Mouse (Mus musculus): Measurements from ENCODE around the gene Dbx2.
A peak's percentile ranks its signal among the peaks of the same experiment; 100 is the strongest.

Dbx2 gene

DNA sequence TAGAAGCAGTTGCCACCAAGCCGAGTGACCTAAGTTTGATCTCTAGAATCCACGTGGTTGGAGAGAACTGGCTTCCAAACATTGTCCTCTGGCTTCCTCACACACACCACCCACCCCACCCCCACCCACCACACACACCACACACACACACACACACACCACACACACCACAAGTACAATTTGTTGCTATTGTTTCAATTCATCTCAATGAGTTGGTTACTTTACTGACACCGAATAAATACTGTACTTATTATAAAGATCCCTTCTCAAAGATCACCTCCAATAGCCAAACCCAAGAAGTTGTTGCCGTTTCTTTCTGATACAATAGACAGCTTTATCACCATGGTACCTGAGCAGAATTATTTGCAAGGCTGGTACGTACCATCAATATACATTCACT lies at the start of gene Dbx2:
Gene Dbx2 (minus strand): TSS at position 101 of the 400 bp plus-strand sequence.
- no peak for DNase-seq

DNA sequence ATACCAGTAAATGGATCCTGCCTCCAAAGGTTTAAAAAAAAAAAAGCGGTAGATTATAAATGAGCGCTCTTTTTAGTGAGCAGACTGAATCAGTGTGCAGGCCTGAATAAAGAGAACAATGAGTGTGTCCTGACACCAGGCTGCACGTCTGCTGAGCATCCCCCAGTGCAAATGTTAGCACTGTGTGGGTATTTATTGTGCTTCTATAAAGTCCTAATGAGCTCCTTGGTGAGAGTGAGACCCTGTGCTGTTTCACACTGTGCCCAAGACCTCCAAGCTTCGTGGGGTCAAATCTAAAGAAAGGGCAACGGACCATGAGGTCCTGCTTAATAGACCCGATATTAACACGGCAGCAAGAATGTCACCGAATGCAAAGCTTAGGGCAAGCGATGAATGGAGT lies 46.4 kb upstream of the Dbx2 start:
- no peak for DNase-seq

DNA sequence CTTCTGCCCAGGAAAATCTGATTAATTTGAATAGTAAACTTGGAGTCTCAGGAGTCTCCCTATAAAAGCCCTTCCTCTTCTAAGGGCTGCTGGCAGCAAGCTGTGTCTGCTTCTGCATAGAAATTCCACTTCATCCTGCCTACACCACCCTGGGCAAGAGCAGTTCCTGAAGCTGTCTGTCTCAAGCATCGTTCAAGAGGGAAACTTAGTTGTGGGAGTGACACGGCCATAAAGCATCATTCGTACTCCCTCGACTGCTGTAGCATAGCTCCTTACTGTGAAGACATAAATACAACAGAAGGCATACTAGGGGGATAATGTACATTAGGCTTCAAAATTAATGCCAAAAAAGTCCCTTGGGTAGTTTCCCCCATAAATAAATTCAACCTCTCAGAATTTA lies 45.8 kb upstream of the Dbx2 start:
- DNase-seq, result no peak

DNA sequence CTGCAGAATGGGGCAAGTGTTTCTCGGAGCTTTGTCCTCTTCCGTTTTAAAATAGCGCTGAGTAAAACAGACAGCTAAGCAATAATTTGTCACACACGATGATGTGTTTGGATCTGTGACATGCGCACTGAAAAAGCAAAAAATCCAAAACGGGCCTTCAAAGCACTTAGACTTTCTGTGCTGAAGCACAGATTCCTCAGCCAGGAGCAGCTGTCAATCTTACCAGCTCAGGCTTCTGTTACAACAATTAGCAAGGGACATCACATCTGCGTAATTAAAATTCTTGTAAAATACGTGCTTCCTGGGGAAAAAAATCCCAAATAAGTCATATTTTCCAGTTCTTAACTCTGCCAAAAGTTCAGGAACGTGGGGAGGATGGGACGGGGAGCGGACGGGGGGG lies 43.6 kb upstream of the Dbx2 start:
- DNase-seq, result no peak

DNA sequence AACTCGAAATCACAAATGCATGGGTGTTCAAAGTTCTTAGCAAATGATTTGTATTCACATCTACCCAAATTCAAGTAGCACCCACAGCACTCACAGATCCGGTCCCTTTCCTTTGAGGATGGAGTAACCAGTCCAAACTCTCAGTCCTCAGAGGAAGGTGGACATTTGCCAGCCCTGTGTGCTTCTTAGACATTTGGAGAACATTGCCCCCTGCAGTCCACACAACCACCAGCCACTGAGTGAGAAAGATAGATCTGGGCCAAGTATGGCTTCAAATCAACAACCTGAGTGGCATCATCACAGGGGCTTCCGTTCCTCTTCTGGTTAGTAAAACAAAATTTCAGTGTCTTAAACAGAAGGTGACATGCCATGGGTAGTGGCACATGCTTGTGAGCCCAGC lies 38.0 kb upstream of the Dbx2 start:
- DNase-seq, result peak; percentile 22

DNA sequence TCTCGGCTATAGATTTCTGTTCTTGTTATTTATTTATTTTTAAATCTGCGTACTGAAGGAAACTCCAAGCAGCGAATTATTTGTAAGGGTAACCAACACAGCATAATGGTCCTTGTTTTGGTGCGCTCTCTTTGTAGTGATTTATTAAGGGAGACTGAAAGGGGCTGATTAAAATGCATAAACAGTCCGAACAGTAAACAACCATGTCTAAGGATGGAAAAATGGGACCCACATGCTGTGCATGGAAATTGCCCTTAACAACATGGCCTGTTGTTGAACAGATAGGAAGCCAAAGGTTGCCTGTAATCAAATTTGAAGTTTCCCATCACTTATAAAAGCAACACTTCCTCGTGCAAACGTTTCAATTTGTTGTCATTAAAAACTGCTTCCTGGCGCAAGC lies 35.8 kb upstream of the Dbx2 start:
- no peak for DNase-seq

DNA sequence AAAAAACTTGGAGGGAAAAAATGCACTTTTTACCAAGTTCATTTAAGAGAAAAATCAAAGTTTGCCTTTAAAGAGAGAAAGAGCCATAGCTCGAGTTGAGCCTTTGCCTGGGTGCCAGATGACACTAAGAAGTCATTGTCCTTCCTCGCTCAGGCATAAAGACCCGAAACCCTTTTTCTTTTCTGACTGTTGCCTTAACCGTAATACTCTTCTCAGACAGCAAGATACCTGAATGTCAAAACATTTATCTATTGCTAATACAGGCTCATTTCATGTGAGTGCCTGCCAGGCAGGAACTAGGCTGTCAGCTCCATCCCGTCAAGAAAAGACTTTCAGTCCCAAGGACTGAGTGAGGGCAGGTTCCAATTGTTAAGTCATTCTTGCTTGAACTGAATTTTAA lies 35.4 kb upstream of the Dbx2 start:
- DNase-seq, result no peak

DNA sequence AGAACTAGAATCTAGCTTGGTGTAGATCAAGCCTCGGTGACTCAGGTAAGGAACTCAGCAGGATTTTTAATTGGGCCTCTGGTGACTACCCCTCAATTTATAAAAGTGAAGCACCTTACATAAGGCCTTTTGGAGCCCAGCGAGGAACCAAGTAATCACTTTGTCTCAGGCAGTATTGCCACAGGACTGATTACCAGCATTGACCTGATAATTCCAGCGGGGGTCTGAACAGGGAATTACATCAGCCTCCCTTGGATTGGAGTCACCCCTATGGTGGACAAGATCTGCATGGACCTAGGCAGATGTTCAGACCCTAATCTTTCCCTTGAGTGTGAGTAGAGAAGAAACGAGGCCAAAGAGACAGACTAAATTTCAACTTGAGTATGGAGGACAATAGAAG lies 26.9 kb upstream of the Dbx2 start:
- DNase-seq, result no peak

DNA sequence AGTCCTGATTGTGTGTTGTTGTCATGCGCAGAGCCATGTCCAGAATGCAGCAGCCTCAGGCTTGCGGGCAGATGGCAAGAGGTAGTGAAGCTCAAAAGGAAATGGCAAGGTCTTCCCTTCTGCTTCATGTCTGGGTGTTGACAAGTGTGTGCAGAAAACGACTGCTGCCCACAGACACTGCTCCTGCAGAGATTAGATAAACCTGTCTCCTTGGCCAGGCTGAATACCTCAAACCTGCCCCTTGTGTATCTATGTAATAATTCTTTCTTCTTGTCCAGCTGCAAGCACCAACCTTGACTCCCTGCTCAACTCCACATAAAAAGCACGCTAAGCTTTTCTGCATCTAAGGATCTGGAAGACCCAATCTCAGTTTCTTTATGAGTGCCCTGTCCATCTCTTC lies 19.9 kb upstream of the Dbx2 start:
- DNase-seq, result no peak

DNA sequence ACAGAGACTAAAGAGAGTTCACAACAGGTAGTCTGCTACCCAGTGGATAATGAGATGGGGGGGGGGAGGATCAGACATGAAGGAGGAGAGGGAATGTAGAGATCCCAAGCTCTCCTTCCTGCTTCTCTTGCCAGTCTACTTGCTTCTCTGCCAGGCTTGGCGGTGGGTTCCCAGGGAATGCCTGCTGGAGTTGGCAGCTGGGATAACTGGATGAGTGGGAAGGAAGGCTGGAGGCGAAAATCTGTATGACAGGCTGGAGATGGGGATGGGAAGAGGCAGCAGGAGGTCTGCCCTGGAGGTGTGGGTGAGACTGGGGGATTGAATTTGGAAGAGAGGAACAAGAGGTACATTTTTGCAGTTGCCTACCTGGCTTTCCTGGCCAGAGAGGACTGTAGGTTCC lies 19.4 kb upstream of the Dbx2 start:
- DNase-seq, result no peak

DNA sequence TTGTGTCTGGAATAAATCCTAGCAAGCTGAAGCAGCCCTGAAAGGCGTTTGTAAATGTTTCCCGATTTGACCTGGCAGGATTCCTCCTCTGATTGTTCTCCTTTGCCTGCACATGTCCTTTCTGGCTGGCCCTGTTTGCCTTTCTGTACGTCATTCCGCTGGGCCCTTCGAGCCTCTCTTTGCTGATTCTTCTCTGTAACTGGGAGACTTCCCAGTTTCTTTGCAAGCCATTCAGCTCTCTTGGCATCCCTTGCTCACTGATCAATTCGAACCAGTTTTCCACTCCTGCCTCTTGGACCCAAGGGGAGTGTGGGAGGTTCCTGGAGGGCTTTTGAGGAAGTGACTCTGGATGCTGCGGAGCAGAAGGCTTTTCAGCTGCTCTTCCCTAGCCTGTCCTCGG lies 11.4 kb upstream of the Dbx2 start:
- DNase-seq, result no peak

DNA sequence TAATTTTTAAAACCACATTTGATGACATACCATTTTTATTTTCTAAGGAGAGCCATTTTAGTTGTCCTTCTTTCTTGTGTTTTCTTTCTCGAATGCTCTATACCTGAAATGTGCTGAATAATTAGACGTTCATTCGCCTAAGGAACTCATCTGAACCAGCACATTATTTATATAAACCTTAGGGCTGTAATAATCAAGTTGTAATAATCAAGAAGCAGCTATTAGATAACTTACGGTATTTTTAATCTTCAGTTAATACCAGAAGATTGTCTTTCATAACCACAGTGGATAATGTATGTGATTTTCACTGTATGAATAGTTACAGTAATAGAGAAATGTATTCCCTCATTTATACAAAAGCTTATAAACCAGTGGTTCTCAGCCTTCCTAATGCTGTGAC lies 9.2 kb upstream of the Dbx2 start:
- DNase-seq, result no peak

DNA sequence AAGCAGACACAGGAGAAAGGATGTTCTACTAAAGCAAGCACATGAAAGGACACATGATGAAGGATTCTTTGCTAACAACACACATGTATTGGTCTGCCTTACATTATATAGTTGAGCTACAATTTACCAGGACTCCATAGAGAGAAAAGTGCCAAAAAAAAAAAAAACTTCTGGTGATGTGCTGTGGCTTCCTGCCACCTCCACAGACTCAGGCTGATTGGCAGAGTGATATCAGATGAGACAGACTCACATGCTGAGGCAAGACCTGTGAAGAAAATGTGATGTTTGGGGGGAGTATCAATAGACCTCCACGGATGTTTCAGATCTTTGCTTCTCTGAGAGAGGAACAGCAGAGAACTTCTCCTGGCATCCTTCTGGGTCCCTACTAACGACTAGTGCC lies 6.0 kb upstream of the Dbx2 start:
- DNase-seq, result no peak

DNA sequence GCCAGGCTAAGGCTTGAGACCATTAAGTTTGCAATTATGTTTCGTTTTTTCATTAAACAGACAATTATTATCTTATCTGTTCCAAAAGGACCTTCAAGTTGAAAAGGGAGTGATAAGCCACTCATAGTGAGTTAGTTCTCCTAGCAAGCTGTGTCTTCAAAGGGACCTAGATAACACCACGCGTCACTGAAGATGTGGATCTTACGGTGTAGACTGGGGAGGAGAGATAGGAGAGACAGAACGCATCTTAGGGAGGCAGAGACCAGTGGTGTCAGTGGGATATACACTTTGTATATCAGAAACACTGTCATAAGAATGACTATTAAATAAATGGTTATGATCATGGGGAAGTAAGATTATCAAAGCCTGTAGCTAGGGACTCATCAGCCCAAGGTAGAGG lies 4.6 kb upstream of the Dbx2 start:
- DNase-seq, result no peak

DNA sequence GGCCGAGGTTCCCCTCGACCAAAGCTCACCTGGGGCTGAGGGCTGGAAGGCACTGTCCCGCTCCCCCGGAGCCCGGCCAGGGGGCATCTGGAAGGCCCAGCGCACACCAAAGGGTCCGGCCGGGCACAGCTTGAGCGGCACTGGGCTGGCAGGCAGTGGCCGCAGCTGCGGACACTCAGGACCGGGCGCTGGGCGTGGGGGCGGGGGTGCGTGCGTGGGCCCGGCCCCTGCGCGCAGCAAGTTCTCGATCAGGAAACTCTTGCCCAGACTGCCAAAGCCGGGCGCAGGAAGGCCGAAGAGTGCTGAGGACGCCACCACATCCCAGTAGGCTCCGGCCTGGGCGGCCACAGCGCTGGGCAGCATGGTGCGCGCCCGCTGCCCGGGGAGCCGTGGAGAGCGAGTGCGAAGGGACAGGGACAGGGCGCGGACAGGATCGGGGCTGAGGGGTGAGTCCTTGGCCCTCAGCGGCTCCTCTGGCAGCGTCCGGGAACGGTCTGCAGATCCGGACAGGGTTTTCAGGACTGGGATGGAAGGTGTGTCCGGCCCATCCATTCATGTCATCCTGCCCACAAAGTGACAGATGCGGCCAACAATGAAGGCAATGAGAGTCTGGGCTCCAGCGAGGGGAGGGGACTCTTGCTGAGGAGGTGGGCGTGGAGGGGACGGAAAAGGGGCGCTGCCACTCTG lies 1.4 kb downstream of the Dbx2 start:
- DNase-seq, result peak; percentile 11

DNA sequence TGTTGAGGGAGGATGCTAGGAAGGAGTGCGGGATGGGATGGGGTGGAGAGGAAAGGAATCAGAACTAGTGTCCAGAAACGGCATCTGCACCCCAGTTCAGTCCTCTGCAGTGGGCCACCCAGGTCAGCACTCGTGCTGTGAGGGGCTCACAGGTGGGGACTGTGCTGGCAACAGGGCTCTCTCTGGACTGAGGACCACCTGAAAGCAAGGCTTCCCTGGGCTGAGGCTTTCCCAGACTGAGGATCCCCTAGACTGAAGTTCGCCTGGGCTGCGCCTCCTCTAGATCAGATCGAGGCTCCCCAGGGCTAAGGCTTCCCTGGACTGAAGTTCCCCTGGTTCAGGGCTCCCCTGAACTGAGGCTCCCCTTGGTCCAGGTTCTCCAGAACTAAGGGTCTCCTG lies 1.9 kb downstream of the Dbx2 start:
- no peak for DNase-seq

DNA sequence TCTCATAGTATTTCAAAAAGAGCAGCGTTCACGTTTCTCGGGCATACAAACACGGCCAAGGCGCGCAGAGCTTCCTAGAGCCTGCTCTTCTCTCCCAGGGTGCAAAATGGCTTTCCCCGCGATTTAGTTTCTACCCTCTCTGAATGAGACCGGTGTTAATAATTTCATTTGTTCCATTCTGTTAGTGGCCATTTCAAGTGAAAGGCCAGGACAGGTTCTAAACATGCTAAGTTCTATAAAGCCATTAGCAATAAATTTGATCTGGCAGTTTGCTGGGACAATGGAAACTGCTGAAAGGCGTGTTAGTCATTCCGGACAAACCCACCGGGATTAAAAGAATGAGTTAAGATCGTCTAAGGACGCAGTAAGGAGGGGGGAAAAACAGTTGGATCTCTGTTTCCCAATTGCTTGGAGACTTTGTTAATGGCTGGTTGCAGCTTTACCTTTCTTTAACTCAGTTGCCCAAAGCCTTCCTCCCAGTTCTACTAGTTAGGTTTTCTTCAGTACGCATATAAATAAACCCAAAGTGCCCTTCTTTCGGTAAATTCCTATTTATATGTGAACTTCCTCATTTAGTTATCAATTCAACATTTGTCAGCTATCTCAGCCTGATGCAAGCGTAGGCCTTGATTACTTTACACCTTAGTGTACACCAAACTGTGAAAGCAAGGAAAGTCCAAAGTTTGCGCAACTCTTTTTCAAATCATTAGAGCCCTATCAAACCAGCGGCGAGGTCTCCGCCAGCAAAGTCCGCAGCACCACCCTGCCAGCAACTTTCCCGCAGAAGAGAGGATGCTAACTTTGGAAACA lies 2.7 kb downstream of the Dbx2 start:
- no peak for DNase-seq

DNA sequence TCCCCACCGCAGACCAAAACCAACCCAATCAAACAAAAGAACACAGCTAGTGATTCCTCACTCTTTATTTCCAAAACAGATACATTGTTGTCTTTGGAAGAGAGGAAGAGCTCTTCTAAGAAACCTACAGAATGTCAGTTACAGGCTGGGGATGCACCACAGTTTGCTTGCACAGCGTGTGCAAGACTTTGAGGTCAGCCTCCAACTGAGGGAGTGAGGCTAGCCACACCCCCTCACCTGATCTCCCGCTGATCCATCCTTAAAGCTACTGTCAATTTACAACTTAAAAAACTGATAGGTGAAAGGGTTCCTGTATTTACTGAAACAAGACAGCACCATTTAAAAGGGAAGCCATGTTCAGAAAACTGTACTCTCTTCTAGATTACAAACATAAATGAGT lies 3.9 kb downstream of the Dbx2 start:
- DNase-seq, result no peak

DNA sequence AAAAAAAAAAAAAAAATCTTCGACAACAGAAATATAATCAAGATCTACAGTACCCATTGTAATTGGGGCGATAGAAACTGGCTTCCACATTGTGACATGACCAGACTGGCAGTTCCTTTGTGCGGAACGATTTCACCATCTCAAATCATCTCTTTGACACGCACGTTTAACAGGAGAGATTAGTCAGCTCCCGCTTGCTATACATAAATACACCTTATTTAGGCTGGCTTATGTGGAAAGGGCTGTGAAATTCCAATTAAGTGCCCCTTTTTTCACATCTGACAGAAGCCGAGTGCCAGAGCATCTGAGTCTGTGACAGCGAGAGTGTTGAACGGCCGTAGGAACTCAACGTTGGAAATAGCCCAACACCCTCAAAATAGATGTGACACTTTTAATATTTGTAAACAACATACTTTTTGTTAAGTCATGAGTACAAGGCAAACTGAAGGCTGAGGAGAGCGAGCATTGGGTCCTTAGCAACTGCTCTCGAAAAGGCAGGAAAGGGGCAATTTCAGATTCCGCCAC lies 12.2 kb downstream of the Dbx2 start:
- no peak for DNase-seq

DNA sequence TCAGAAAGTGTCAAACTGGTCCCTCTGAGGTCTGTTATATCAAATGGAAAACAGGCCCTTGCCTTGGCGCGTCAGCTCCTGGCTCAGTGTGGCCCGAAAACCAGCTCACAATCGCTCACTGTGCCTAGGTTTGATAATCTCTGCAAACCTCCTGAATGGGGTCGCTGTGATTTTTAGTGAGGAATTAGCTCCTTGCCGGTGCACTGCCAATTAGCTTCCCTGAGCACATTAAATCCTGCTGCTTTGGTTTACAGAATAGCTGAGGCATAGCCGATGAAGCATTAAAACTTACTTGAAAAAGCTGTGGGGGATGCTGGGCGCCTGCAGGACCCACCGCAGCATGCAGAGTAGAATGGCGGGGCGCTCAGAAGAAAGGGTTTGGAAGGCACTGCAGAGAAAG lies 15.4 kb downstream of the Dbx2 start:
- DNase-seq, result no peak

DNA sequence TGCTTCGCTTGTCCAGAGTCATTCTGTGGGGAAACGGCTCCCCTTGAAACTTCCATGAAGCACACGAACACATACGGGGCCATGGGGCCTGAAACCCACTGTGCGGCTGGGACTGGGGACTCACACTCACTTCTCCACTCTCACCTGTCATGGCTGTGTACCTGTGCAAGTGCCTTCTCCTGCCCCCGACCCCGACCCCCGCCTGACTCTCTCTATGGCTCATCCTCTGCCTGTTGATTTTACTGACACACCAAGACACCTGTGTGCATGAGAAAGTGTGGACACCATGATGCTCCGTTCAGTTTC lies 16.0 kb downstream of the Dbx2 start:
- no peak for DNase-seq

DNA sequence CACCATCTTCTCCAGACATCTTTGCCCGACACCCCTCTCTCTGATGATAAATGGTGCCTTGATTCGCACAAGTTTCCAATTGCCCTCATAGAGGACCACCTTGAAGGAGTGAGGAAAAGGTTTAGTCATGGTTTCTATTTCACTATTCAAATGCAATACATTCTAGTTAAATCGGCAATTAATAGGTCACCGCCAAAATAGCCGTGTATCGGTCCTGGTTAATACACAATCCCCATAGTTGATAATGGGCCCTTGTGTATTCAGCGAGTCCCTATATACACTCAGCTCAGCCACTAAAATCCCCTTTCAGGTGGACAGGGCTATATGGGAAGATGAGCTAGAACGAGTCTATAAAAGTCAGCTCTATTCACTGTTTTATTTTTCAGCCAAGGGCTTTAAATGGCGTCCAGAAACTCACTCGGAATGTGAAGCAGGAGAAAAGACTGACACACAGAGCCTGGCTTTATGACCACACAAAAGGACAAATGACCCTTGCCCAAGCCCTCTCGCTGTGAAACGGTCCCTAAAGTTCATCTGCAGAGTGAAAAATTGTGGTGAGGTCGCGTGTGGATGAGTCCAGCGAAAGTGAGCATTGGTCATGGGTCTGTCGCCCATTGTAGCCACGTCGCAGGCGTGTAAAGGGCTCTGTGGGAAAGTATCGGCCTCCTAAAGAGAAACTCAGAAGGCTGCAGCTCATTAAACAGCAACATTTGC lies 16.5 kb downstream of the Dbx2 start:
- no peak for DNase-seq

DNA sequence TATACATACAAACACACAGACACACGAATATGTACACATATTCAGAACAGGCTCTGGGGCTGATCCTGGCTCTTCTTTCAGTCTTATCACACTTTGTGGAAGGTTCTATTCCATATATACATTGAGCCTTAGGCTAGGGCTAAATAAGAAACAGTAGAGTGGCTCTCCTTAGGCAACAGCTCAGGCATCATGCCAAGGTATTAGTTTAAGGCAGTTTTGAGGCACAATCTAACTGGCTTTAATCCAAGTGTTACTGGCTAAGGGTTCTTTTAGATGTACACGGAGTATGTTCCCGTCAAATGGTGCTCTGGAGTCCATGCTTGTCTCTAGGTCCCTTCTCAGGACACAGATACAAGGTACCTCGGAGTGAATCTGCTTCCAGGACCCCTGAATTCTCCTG lies 31.4 kb downstream of the Dbx2 start:
- no peak for DNase-seq

DNA sequence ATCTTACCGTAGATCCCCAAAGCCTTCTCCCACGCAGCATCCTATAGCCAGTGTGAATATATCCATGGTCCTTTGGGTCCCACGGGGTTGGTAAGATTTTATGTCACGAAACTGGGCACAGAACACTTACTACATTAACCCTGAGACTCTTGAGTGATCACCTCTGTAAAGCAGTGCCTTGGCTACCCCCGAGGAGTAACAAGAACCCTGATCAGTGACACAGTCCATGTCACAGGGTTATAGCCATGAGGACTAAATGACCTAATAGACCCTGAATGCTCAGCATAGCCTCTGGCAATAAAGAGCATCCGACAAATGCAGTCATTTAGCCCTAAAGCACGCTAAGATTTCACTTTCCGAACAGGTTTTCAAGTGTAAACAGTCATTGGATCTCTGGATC lies 33.0 kb downstream of the Dbx2 start:
- DNase-seq, result no peak
